In the genomic region with DNA sequence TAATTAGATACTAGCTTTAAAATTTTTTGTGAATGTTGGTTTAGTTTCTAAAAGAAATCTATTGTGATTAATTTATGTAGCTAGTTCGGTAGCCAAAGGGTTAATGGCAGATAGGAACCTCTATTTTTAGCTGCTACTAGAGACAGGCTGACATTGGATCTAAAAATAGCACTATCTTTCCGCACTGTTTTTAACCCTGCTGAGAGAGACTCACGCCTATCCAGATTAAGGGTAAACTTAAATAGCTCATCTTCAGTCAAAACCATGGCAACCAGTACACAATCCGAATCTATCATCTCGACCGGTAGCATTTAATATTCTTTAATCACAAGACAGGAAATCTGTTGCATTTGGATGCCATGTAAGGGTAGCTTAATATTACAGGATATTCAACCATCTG, we compare ENCODE assay signal across 12 mouse cellular contexts. TPM values are rescaled to one million over a fixed set of nuclear protein-coding genes. Genes with fewer than 3 reads are reported as not detected.
DNase-seq lines count a peak whose midpoint lies in the region; ATAC-seq and TF ChIP-seq lines count a peak whose summit lies in the region.
"Had no signal": no experiment of that assay in that cellular context is flagged by ENCODE, and none has a peak within 500 bp of the region (broad histone marks: within the 10 kb centered on the region; RNA-seq: fewer than 3 reads in every experiment).

No protein-coding gene starts in this region.

- TF ChIP-seq POLR2A in limb, embryonic 14.5 days (IDR thresholded peaks at IDR 0.05; ENCODE audit: borderline replicate concordance, extremely low read depth, insufficient read depth, insufficient read length) = no peak

- no peak overlapping the region for H3K4me3 ChIP-seq in forebrain, embryonic 15.5 days
- H3K4me3 ChIP-seq in forebrain, embryonic 10.5 days = no peak overlapping the region
- no peak overlapping the region for H3K4me3 ChIP-seq in limb, embryonic 14.5 days (replicated peaks; ENCODE audit: low read length)
- no peak overlapping the region for H3K4me3 ChIP-seq in limb, embryonic 10.5 days
- H3K4me3 ChIP-seq: limb, embryonic 15.5 days had no signal

- H3K27ac ChIP-seq in forebrain, embryonic 15.5 days (replicated peaks) = no peak overlapping the region; the same call in 1 of the 2 replicates
- no peak overlapping the region for H3K27ac ChIP-seq in forebrain, embryonic 10.5 days
- no peak overlapping the region for H3K27ac ChIP-seq in limb, embryonic 14.5 days (replicated peaks; ENCODE audit: low read depth, low read length)
- no peak overlapping the region for H3K27ac ChIP-seq in limb, embryonic 10.5 days
- H3K27ac ChIP-seq: limb, embryonic 15.5 days had no signal

- no peaks in the 10 kb centered on the region for H3K36me3 ChIP-seq in forebrain, embryonic 15.5 days
- no peaks in the 10 kb centered on the region for H3K36me3 ChIP-seq in forebrain, embryonic 10.5 days (replicated peaks)
- no peaks in the 10 kb centered on the region for H3K36me3 ChIP-seq in limb, embryonic 14.5 days (ENCODE audit: control insufficient read depth, insufficient read depth, low read length)
- H3K36me3 ChIP-seq in limb, embryonic 10.5 days = no peaks in the 10 kb centered on the region
- H3K36me3 ChIP-seq: limb, embryonic 15.5 days had no signal

- no peak overlapping the region for H3K9ac ChIP-seq in forebrain, embryonic 15.5 days (replicated peaks)
- H3K9ac ChIP-seq in limb, embryonic 14.5 days (ENCODE audit: low read depth, low read length, severe bottlenecking) = no peak overlapping the region
- H3K9ac ChIP-seq: limb, embryonic 15.5 days had no signal

- DNase-seq in forebrain, embryonic 10.5 days (ENCODE audit: extremely low spot score, low spot score) = no peak
- DNase-seq in limb, embryonic 14.5 days (ENCODE audit: low spot score) = peak; percentile 25
- no peak for DNase-seq in limb, embryonic 10.5 days (ENCODE audit: low spot score)
- DNase-seq in brain, adult 2 months (ENCODE audit: low read depth, low spot score) = peak; percentile 55
- peak; percentile 19 for DNase-seq in induced T-regulatory cell, adult 2 months (ENCODE audit: low read depth)
- DNase-seq in natural killer cell, adult 2 months (ENCODE audit: low spot score in 2 of 2) = no peak
- no peak for DNase-seq in frontal cortex, postnatal 14 days (ENCODE audit: low spot score in 2 of 2)
- DNase-seq: gastrocnemius, postnatal 14 days; kidney, adult 11 months; lung, postnatal 36 days had no signal

- H3K4me2 ChIP-seq in forebrain, embryonic 15.5 days (replicated peaks) = no peak overlapping the region; the same call in 1 of the 2 replicates
- H3K4me2 ChIP-seq in limb, embryonic 14.5 days (replicated peaks; ENCODE audit: low read depth, low read length, severe bottlenecking) = no peak overlapping the region
- H3K4me2 ChIP-seq: limb, embryonic 15.5 days had no signal

- H3K27me3 ChIP-seq in forebrain, embryonic 15.5 days = no peaks in the 10 kb centered on the region
- H3K27me3 ChIP-seq in forebrain, embryonic 10.5 days (ENCODE audit: poor library complexity, severe bottlenecking) = no peaks in the 10 kb centered on the region
- no peaks in the 10 kb centered on the region for H3K27me3 ChIP-seq in limb, embryonic 14.5 days (ENCODE audit: control insufficient read depth, insufficient read depth, low read length)
- H3K27me3 ChIP-seq in limb, embryonic 10.5 days (ENCODE audit: low read depth, poor library complexity, severe bottlenecking) = no peaks in the 10 kb centered on the region
- H3K27me3 ChIP-seq: limb, embryonic 15.5 days had no signal

- 37% methylated on average over 6 of the region's 6 CpGs for WGBS in forebrain, embryonic 15.5 days
- WGBS in forebrain, embryonic 10.5 days = 64% methylated on average over 6 of the region's 6 CpGs
- 50% methylated on average over 6 of the region's 6 CpGs for WGBS in limb, embryonic 14.5 days
- WGBS in limb, embryonic 10.5 days = 63% methylated on average over 6 of the region's 6 CpGs

- peaks cover 11% of the 10 kb centered on the region for H3K4me1 ChIP-seq in forebrain, embryonic 15.5 days
- no peaks in the 10 kb centered on the region for H3K4me1 ChIP-seq in forebrain, embryonic 10.5 days
- H3K4me1 ChIP-seq in limb, embryonic 14.5 days (ENCODE audit: control insufficient read depth, insufficient read depth, low read length) = no peaks in the 10 kb centered on the region
- H3K4me1 ChIP-seq in limb, embryonic 10.5 days = no peaks in the 10 kb centered on the region
- H3K4me1 ChIP-seq: limb, embryonic 15.5 days had no signal

- ATAC-seq in forebrain, embryonic 15.5 days (replicated peaks) = peak; percentile 85
- no peak for ATAC-seq in limb, embryonic 14.5 days (ENCODE audit: low FRiP score, low read depth)

- peaks cover 7% of the 10 kb centered on the region; the same call in 1 of the 2 replicates for H3K9me3 ChIP-seq in forebrain, embryonic 15.5 days
- H3K9me3 ChIP-seq in forebrain, embryonic 10.5 days = peaks cover 9% of the 10 kb centered on the region; the same call in 1 of the 2 replicates
- H3K9me3 ChIP-seq in limb, embryonic 14.5 days (ENCODE audit: control insufficient read depth, low read length) = no peaks in the 10 kb centered on the region
- no peaks in the 10 kb centered on the region for H3K9me3 ChIP-seq in limb, embryonic 10.5 days (replicated peaks)
- H3K9me3 ChIP-seq: limb, embryonic 15.5 days had no signal

RNA-seq across cellular contexts. Expression of a gene that starts 24.0 kb away (rescaled TPM):
- 51.7 and 52.1 TPM in 2 replicates for polyA plus RNA-seq in forebrain, embryonic 15.5 days (2015; fragmentation: Nextera tagmentation; extraction: Ambion mirVana)
- 15.8 and 18.6 TPM in 2 replicates for polyA plus RNA-seq in forebrain, embryonic 10.5 days (2016; fragmentation: Nextera tagmentation; extraction: Ambion mirVana)
- polyA plus RNA-seq in limb, embryonic 14.5 days (2012; rRNA removed) = 0.08 and 0.14 TPM in 2 replicates
- 0.11 TPM in 1 of 2 replicates, not detected in the other for polyA plus RNA-seq in limb, embryonic 14.5 days (2014; fragmentation: Nextera tagmentation; extraction: Ambion mirVana)
- polyA plus RNA-seq in limb, embryonic 10.5 days (2016; fragmentation: Nextera tagmentation; extraction: Ambion mirVana) = 0.13 TPM in 2 replicates

RNA-seq across cellular contexts. Expression of a gene that starts 25.8 kb away (rescaled TPM):
- 27.7 and 29.5 TPM in 2 replicates for polyA plus RNA-seq in forebrain, embryonic 15.5 days (2015; fragmentation: Nextera tagmentation; extraction: Ambion mirVana)
- 22.4 and 23.6 TPM in 2 replicates for polyA plus RNA-seq in forebrain, embryonic 10.5 days (2016; fragmentation: Nextera tagmentation; extraction: Ambion mirVana)
- 7.7 and 8.4 TPM in 2 replicates for polyA plus RNA-seq in limb, embryonic 14.5 days (2012; rRNA removed)
- polyA plus RNA-seq in limb, embryonic 14.5 days (2014; fragmentation: Nextera tagmentation; extraction: Ambion mirVana) = 12.5 and 15.3 TPM in 2 replicates
- polyA plus RNA-seq in limb, embryonic 10.5 days (2016; fragmentation: Nextera tagmentation; extraction: Ambion mirVana) = 19.5 and 21.4 TPM in 2 replicates

Comparison
In these comparisons a context has a peak if more than half of its experiments do, and no peak if none do; other contexts are left out.
1. DNase-seq: peak in limb, embryonic 14.5 days (single experiment), brain, adult 2 months (single experiment) and induced T-regulatory cell, adult 2 months (single experiment); none in forebrain, embryonic 10.5 days (single experiment), limb, embryonic 10.5 days (single experiment), natural killer cell, adult 2 months (0 of 2) and frontal cortex, postnatal 14 days (0 of 2).
2. RNA of a gene that starts 24.0 kb away (polyA plus RNA-seq): 51.7 to 52.1 TPM in forebrain, embryonic 15.5 days and 15.8 to 18.6 TPM in forebrain, embryonic 10.5 days; 0.08 to 0.14 TPM in limb, embryonic 14.5 days and 0.13 TPM in limb, embryonic 10.5 days; every median in the first group is over 10 times any median in the second.